In the genomic region with DNA sequence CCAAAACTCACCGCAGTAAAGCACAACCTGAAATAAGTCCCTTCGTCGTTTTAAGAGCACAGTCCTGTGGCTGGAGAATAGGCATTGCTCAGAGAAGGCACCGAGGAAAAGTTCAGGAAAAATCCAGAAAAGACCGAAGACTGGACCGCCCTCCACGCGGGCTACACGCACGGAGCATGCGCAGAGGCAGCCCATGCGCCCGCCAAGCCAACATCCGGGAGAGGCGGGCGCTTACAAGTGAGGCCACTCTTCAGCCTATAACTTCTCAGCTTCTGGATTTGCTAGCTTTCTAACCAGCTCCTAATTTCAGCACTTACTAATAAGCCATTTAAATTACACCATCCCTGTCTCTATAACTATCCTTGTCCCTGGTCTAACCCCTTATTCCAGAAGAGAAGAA, we compare ENCODE assay signal across 13 mouse cellular contexts.
"Had no signal": no experiment of that assay in that cellular context is flagged by ENCODE, and none has a peak within 500 bp of the region (broad histone marks: within the 10 kb centered on the region; RNA-seq: fewer than 3 reads in every experiment).

No protein-coding gene starts in this region.

- DNase-seq: liver, embryonic 13.5 days; liver, postnatal 0 days; lung, adult 2 months; lung, postnatal 14 days; lung, postnatal 36 days; retina, postnatal 1 day; right cerebral cortex, adult 18-20 months; right cerebral cortex, postnatal 25 days; right cerebral cortex, postnatal 4 days; spleen, adult 18-20 months; thymus, adult 2 months; thymus, postnatal 14 days; thymus, postnatal 36 days had no signal
